Mouse (Mus musculus) CH12F3 (cell line): Measurements from ENCODE around the gene Tmem8b.

Experiments used
- in situ Hi-C: fragments of 300-500 bp; cut with MboI; formaldehyde crosslinking; loops from 2 replicates; pipeline ENCODE4 v1.14.3; 2020; ENCODE audit warnings: low sequenced_read_pairs

Gene Tmem8b

DNA sequence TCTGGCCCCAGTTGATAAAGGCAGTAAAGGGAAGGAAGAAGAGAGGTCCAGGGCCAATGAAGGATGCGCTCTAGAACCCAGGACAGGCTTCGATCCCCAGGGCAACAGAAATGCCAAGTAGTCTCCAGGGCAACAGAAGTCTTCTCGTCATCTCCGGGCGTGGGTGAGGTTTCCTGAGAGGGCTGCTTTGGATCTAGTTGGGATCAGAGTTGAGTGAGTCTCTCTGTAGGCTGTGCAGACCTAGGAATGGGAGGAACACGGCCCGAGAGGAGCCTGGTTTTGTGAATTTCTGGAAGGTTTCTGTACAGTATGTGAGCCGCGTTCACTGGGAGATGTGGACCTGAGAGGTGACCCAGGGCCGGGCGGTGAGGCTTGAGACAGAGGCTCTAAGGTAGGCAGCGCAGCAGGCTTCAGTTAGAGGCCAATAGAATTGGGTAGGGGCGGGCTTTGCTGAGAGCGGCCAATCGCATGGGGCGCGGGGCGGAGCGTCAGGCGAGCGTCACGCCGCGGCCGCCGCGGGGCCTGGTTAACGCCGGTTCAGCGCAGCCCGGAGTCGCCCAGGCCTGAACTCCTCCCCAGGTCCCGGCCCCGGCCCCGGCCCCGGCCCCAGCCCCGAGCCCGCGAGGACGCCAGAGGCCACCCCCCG lies at the start of gene Tmem8b, which contains the start of gene Fam221b:
Gene Tmem8b, plus strand, starts transcription at position 190 of the 646 bp plus-strand sequence.
Gene Fam221b, minus strand, starts transcription at position 364 of the 646 bp plus-strand sequence.
- in situ Hi-C loops, result no loop called here

GRCm38 (mm10) chr4:43620146-43620778 lies 48.5 kb upstream of the Tmem8b start:
- in situ Hi-C loops, result no loop called here

DNA sequence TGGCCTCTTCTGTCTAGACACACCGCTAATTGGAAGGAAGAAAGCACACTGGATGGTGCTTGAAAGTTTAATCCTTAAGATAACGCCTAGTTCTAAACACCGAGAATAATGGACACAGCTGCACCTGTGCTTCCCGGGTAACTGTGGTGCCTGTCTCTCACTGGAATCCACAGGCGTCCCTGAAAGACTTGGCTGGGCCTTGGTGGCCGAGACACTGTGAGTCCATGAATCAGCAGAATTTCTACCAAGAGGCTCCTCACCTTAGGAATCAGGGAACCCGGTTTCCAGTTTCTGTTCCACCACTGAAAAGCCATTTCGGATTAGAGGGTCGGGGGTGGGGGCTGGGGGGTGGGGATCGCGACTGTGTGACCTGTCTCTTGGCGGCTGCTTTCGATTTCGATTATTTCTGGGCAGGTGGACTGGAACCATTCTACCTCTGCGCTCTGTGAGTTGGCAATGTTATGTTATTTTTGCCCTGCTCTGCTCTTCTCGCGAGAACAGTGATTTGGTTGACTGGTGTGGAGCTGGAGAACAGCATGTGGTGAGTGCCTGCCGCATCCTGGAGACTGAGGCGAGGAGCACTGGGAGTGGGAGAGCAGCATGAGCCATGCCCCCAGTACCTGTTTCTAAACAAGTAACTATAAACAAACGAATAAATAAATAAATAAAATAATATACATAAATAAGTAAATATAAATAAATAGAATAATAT lies 39.5 kb upstream of the Tmem8b start:
- in situ Hi-C loops, result no loop called here

DNA sequence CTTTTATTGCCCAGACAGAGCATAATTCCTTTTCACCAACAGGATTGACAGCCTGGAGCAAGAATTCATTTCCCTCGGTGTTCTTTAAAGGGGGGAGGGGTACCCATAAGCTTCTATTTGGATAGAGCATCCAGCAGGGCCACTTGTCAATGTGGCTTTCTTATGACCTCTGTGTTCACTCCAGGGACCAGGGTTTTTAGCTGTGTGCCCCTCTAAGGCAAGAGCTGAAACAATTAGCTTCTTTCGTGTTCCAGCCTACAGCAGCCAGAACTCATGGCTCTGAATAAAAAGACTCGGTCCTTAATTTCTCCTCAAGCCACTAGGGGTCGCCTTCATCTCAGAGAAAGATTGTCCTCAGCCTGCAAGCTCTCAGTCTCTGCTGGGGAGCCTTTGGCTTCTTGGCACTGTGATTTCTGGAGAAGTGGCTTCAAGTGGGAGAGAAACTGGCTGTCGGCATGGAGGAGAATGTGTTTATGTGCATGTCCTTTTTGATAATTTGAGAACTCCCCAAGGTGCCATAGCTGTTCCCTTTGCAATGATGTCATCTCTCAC lies 38.7 kb upstream of the Tmem8b start:
- in situ Hi-C loops, result no loop called here

DNA sequence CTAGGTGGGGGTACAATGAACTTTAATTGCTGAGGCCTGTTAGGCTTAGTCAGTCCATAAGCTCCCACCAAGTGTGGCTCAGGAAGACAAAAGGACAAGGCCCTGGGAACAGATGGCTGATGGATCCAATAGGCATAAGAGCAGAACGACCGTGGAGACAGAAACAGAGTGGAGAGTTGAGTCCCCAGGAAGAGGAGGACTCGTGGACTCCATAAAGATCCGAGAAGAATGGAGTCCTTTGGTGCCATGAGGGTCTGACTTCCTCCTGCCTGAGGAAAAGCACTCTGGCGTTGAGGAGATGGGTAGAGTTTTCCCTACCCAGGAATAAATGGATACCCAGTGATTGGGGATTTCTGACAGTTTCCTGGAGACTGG lies 38.1 kb upstream of the Tmem8b start:
- in situ Hi-C loops, result no loop called here

GRCm38 (mm10) chr4:43631046-43631955 lies 37.5 kb upstream of the Tmem8b start, which contains the start of gene Npr2:
Npr2 (plus strand) TSS chr4:43631935.
- in situ Hi-C loops, result no loop called here

DNA sequence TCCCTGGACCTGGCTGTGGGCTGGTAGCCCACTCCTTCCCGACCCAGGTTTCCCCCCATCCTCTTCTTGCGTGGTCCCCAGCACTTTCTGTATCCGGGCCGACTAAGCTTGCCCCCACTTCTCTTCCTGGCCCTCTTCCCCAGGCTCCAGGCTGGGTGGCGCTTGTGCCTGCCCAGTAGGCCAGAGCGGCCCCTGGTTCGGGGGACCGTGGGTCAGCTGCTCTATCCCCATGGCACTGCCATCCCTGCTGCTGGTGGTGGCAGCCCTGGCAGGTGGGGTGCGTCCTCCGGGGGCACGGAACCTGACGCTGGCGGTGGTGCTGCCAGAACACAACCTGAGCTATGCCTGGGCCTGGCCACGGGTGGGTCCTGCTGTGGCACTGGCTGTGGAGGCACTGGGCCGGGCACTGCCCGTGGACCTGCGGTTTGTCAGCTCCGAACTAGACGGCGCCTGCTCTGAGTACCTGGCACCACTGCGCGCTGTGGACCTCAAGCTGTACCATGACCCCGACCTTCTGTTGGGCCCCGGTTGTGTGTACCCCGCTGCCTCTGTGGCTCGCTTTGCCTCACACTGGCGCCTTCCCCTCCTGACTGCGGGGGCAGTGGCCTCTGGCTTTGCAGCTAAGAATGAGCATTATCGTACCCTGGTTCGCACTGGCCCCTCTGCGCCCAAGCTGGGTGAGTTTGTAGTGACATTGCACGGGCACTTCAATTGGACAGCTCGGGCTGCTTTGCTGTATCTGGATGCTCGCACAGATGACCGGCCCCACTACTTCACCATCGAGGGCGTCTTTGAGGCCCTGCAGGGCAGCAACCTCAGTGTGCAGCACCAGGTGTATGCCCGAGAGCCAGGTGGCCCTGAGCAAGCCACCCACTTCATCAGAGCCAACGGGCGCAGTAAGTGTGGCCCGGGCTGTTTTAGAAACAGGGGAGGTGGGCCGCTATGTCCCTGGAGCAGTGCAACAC lies 36.5 kb upstream of the Tmem8b start:
- in situ Hi-C loops, result no loop called here

DNA sequence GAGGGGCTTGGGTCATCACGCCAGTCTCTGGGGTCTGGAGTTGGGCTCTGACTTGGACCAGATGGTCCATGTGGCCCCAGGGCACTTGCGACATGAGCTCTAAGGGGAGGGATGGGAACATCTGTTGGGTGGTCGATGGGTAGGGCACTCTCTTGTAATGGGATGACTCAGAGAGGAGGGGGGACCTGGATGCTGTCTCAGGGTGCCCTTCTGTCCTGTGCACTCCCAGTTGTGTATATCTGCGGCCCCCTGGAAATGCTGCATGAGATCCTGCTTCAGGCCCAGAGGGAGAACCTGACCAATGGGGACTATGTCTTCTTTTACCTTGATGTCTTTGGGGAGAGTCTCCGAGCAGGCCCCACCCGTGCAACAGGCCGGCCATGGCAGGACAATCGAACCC lies 35.5 kb upstream of the Tmem8b start:
- in situ Hi-C loops, result no loop called here

GRCm38 (mm10) chr4:43633736-43634135 lies 35.0 kb upstream of the Tmem8b start:
- in situ Hi-C loops, result no loop called here

GRCm38 (mm10) chr4:43634621-43635374 lies 34.0 kb upstream of the Tmem8b start:
- in situ Hi-C loops, result no loop called here

GRCm38 (mm10) chr4:43636751-43637150 lies 32.0 kb upstream of the Tmem8b start:
- in situ Hi-C loops, result no loop called here

- in situ Hi-C loops, result no loop called here
Measured at GRCm38 (mm10) chr4:43640076-43640475, 28.7 kb upstream of the Tmem8b start.

- in situ Hi-C loops, result no loop called here
Measured at GRCm38 (mm10) chr4:43640491-43640890, 28.3 kb upstream of the Tmem8b start.

DNA sequence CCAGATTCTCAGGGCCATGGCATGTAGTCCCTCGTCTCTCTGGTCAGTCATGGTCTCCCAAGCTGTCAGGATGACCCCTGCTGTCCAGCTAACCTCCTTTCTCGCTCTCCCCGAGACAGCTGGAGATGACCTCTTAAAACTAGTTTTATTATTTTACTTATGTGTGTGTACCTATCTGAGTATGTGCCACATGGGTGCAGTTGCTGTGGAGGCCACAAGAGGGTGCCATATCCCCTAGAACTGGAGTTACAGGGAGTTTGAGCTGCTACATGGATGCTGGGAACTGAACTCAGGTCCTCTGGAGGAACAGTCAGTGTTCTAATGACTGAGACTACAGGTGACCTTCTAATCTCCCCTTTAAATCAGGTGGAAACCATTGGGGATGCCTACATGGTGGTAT lies 19.0 kb upstream of the Tmem8b start:
- in situ Hi-C loops, result no loop called here

- in situ Hi-C loops, result no loop called here
Measured at GRCm38 (mm10) chr4:43652726-43653125, 16.0 kb upstream of the Tmem8b start.

GRCm38 (mm10) chr4:43653161-43654015 lies 15.4 kb upstream of the Tmem8b start, which contains the start of gene Spag8:
Spag8 (minus strand) TSS chr4:43653594.
- in situ Hi-C loops, result no loop called here

DNA sequence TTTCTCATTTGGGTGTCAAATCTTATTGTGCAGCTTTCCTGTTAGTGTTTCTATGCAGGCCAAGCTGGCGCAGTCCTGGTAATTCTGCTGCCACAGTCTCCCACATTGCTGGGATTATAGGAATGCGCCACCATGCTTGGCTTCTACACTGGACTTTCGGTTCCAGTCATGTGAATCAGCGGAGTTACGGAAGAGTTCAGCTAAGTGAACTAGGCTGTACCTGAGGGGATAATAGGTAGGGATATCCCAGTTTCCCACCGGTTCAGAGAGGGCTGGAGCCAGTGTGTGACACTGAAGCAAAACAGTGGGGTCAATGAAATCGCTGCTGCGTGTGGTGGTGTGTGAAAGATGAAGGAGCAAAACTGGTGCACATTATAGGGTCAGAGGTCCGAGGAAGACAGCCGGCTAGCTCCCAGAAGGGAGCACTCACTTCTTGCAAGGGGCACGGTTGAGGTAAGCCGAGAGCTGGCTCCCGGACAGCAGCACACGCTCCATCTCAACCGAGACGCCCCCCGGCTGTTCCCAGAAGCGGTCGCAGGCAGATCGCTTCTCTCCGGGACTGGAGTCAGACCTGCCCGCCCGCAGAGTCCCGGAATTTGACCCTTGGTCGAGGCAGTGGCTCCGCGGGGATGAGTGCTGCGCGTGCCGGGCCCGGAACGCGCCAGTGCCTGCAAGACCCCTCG lies 13.0 kb upstream of the Tmem8b start:
- in situ Hi-C loops, result no loop called here
